In genomic region chr2:33616411-33616843, GRCm38 (mm10) we compare ENCODE assay signal across 9 mouse cellular contexts. TPM values are rescaled to one million over a fixed set of nuclear protein-coding genes. Genes with fewer than 3 reads are reported as not detected.
DNase-seq lines count a peak whose midpoint lies in the region; ATAC-seq lines count a peak whose summit lies in the region.
"Had no signal": no experiment of that assay in that cellular context is flagged by ENCODE, and none has a peak within 500 bp of the region (broad histone marks: within the 10 kb centered on the region; RNA-seq: fewer than 3 reads in every experiment).

No protein-coding gene starts in this region.

- under 1% methylated on average over 30 of the region's 30 CpGs for WGBS in heart, embryonic 12.5 days
- WGBS in hindbrain, embryonic 10.5 days = under 1% methylated on average over 30 of the region's 30 CpGs
- under 1% methylated on average over 30 of the region's 30 CpGs for WGBS in midbrain, embryonic 14.5 days

- H3K36me3 ChIP-seq in heart, embryonic 12.5 days = no peaks in the 10 kb centered on the region
- H3K36me3 ChIP-seq in hindbrain, embryonic 10.5 days = no peaks in the 10 kb centered on the region
- H3K36me3 ChIP-seq in midbrain, embryonic 14.5 days (ENCODE audit: control insufficient read depth, insufficient read depth, low read length) = no peaks in the 10 kb centered on the region

- H3K4me3 ChIP-seq in heart, embryonic 12.5 days = peak overlapping the region; percentile 47
- peak overlapping the region; percentile 52 for H3K4me3 ChIP-seq in hindbrain, embryonic 10.5 days
- H3K4me3 ChIP-seq in midbrain, embryonic 14.5 days (replicated peaks; ENCODE audit: low read depth, low read length) = peak overlapping the region; percentile 36

- H3K9me3 ChIP-seq in heart, embryonic 12.5 days (replicated peaks) = no peaks in the 10 kb centered on the region
- H3K9me3 ChIP-seq in hindbrain, embryonic 10.5 days = no peaks in the 10 kb centered on the region
- H3K9me3 ChIP-seq in midbrain, embryonic 14.5 days (ENCODE audit: control insufficient read depth, low read length) = no peaks in the 10 kb centered on the region

- peak overlapping the region; percentile 76 for H3K4me2 ChIP-seq in heart, embryonic 12.5 days
- H3K4me2 ChIP-seq in midbrain, embryonic 14.5 days (ENCODE audit: low read length) = peak overlapping the region; percentile 73

- no peak for DNase-seq in heart, adult 18-20 months
- DNase-seq in cerebellum, postnatal 25 days = peak; percentile 56 to 57
- DNase-seq in hindbrain, embryonic 10.5 days (ENCODE audit: low spot score) = peak; percentile 68
- peak; percentile 30 to 54 for DNase-seq in layer of hippocampus, postnatal 25 days (ENCODE audit: extremely low spot score in 1 of 2, low spot score in 1 of 2)
- peak; percentile 93 for DNase-seq in midbrain, embryonic 14.5 days
- no peak for DNase-seq in thymus, postnatal 4 days

- no peak overlapping the region for H3K27ac ChIP-seq in heart, embryonic 12.5 days (ENCODE audit: poor library complexity, severe bottlenecking)
- peak overlapping the region; percentile 74 for H3K27ac ChIP-seq in hindbrain, embryonic 10.5 days
- peak overlapping the region; percentile 94 for H3K27ac ChIP-seq in midbrain, embryonic 14.5 days (replicated peaks; ENCODE audit: low read depth, low read length)

- peak overlapping the region; percentile 48; the same call in 1 of the 2 replicates for H3K9ac ChIP-seq in heart, embryonic 12.5 days
- peak overlapping the region; percentile 61 for H3K9ac ChIP-seq in midbrain, embryonic 14.5 days (replicated peaks; ENCODE audit: low read length)

- peaks cover 26% of the 10 kb centered on the region for H3K4me1 ChIP-seq in heart, embryonic 12.5 days (replicated peaks)
- peaks cover 80% of the 10 kb centered on the region for H3K4me1 ChIP-seq in hindbrain, embryonic 10.5 days (replicated peaks)
- H3K4me1 ChIP-seq in midbrain, embryonic 14.5 days (ENCODE audit: control insufficient read depth, insufficient read depth, low read length) = peaks cover 32% of the 10 kb centered on the region

- ATAC-seq in heart, embryonic 12.5 days (ENCODE audit: insufficient number of reproducible peaks, low FRiP score) = no peak
- peak; percentile 88 for ATAC-seq in midbrain, embryonic 14.5 days (ENCODE audit: low FRiP score, low TSS enrichment)
- no peak for ATAC-seq in inflammation-experienced regulatory T-cells, adult 6 months

- peaks cover 86% of the 10 kb centered on the region for H3K27me3 ChIP-seq in heart, embryonic 12.5 days (replicated peaks)
- peaks cover 99% of the 10 kb centered on the region for H3K27me3 ChIP-seq in hindbrain, embryonic 10.5 days (ENCODE audit: insufficient read depth, poor library complexity, severe bottlenecking)
- peaks cover 57% of the 10 kb centered on the region for H3K27me3 ChIP-seq in midbrain, embryonic 14.5 days (ENCODE audit: control insufficient read depth, insufficient read depth, low read length)

RNA-seq across cellular contexts. Expression of gene Lmx1b, which starts 23.9 kb away (rescaled TPM):
- 0.04 and 0.06 TPM in 2 replicates for polyA plus RNA-seq in heart, embryonic 12.5 days (2016; fragmentation: Nextera tagmentation; extraction: Ambion mirVana)
- total RNA-seq in heart, adult 18-20 months (2021) = under 1 TPM in 1 of 2 experiments, not detected in 1; 0.05 TPM
- polyA plus RNA-seq in hindbrain, embryonic 10.5 days (2016; fragmentation: Nextera tagmentation; extraction: Ambion mirVana) = 2.5 and 7.7 TPM in 2 replicates
- under 1 TPM; 0.22 to 0.31 TPM for total RNA-seq in layer of hippocampus, postnatal 25 days (2021)
- 1.7 and 2.3 TPM in 2 replicates for polyA plus RNA-seq in midbrain, embryonic 14.5 days (2014; fragmentation: Nextera tagmentation; extraction: Ambion mirVana)
- polyA plus RNA-seq in inflammation-experienced regulatory T-cells, adult 6 months (2017; shearing (Covaris generic)) = not detected
- total RNA-seq: CH12.LX had no signal

Comparison
In these comparisons a context has a peak if more than half of its experiments do, and no peak if none do; other contexts are left out.
1. DNase-seq: peak in cerebellum, postnatal 25 days (2 of 2), hindbrain, embryonic 10.5 days (single experiment), layer of hippocampus, postnatal 25 days (2 of 2) and midbrain, embryonic 14.5 days (single experiment); none in heart, adult 18-20 months (0 of 2) and thymus, postnatal 4 days (single experiment).
2. Peak in every context shown above with its lines, with median percentiles within 50 percentile points of each other: H3K4me3 ChIP-seq.